Mouse (Mus musculus) kidney, adult 2 months (tissue): ENCODE measurements around the gene Hepacam2. TPM values are rescaled to one million over a fixed set of nuclear protein-coding genes. Genes with fewer than 3 reads are reported as not detected.

Experiments used
- DNase-seq: peaks from one replicate; pipeline ENCODE4 v3.0.0; 2021
- H3K27ac ChIP-seq: fragments of 200-500 bp; 2 replicates; pipeline ENCODE4 v1.5.1; 2012; ENCODE audit warnings: low read depth, low read length, control low read depth, inconsistent platforms; ENCODE audit not compliant: insufficient read depth
- H3K27me3 ChIP-seq: fragments of 200-500 bp; replicated peaks from 2 replicates; pipeline ENCODE4 v1.6.1; 2012; ENCODE audit warnings: mild to moderate bottlenecking, moderate library complexity, low read length, inconsistent platforms; ENCODE audit not compliant: control insufficient read depth, insufficient read depth
- H3K36me3 ChIP-seq: fragments of 200-500 bp; 2 replicates; pipeline ENCODE4 v1.6.1; 2012; ENCODE audit warnings: mild to moderate bottlenecking, moderate library complexity, low read length, inconsistent platforms; ENCODE audit not compliant: control insufficient read depth, insufficient read depth
- H3K4me1 ChIP-seq: fragments of 200-500 bp; 2 replicates; pipeline ENCODE4 v1.6.1; 2011; ENCODE audit warnings: low read length; ENCODE audit not compliant: control insufficient read depth, insufficient read depth
- H3K4me3 ChIP-seq: fragments of 200-500 bp; 2 replicates; pipeline ENCODE4 v1.5.1; 2011; ENCODE audit warnings: mild to moderate bottlenecking, low read depth, low read length, control low read depth; ENCODE audit not compliant: insufficient read depth
- CTCF ChIP-seq: fragments of 200-500 bp; conservative IDR thresholded peaks from 2 replicates; pipeline ENCODE4 v1.5.1; 2011; ENCODE audit warnings: low read depth, mild to moderate bottlenecking, control low read depth, low read length, moderate library complexity, mixed read lengths; ENCODE audit not compliant: insufficient read depth, insufficient read length
- POLR2A ChIP-seq: fragments of 200-500 bp; IDR thresholded peaks from one replicate; pipeline ENCODE4 v1.6.1; 2011; ENCODE audit warnings: low read depth, low read length, control low read depth
- WGBS: fragments of 180-500 bp; shearing (Covaris S2); methylation state at CpG from one replicate; pipeline ENCODE4 v1.1.7; 2018; 5-methylcytosine and 5-hydroxymethylcytosine counted together
- polyA plus RNA-seq: library from polyadenylated mRNA; depleted of rRNA; stranded (reverse); fragments of >200 nt; gene quantifications from 2 replicates; pipeline ENCODE4 v1.2.3, GENCODE M21; 2012

Gene Hepacam2
- polyA plus RNA-seq, 1 experiment = 19.5 TPM

- WGBS = 68% methylated on average over 2 of the region's 2 CpGs
- Histone ChIP-seq H3K27ac (no peak overlapping the region), H3K36me3 (no peaks in the 10 kb centered on the region), H3K27me3 (no peaks in the 10 kb centered on the region), H3K4me1 (no peaks in the 10 kb centered on the region), H3K4me3 (no peak overlapping the region)
- TF ChIP-seq CTCF = no peak
- TF ChIP-seq POLR2A = no peak
- no peak for DNase-seq
Observed at GRCm38 (mm10) chr6:3470706-3471105, 27.4 kb downstream of the Hepacam2 start.

- 51% methylated on average over 1 of the region's 1 CpGs for WGBS
- H3K27me3 ChIP-seq = no peaks in the 10 kb centered on the region
Observed at GRCm38 (mm10) chr6:3468627-3469026, 29.5 kb downstream of the Hepacam2 start.

GRCm38 (mm10) chr6:3463594-3463993 is 34.5 kb downstream of the Hepacam2 start:
- Histone ChIP-seq H3K27ac (no peak overlapping the region), H3K36me3 (no peaks in the 10 kb centered on the region), H3K4me1 (no peaks in the 10 kb centered on the region), H3K4me3 (no peak overlapping the region), H3K27me3 (no peaks in the 10 kb centered on the region)
- no peak for DNase-seq
- no peak for TF ChIP-seq POLR2A
- no peak for TF ChIP-seq CTCF
- WGBS = 78% methylated on average over 2 of the region's 2 CpGs

More at GRCm38 (mm10) chr6:3468627-3469026, 29.5 kb downstream of the Hepacam2 start:
- TF ChIP-seq CTCF (no peak), POLR2A (no peak)
- DNase-seq = no peak
- Histone ChIP-seq H3K4me1 (no peaks in the 10 kb centered on the region), H3K36me3 (no peaks in the 10 kb centered on the region), H3K27ac (no peak overlapping the region), H3K4me3 (no peak overlapping the region)

- no peak for DNase-seq
- H3K36me3 ChIP-seq = no peaks in the 10 kb centered on the region
- TF ChIP-seq POLR2A = no peak
- no peak for TF ChIP-seq CTCF
- WGBS = 67% methylated on average over 6 of the region's 6 CpGs
- no peaks in the 10 kb centered on the region for H3K4me1 ChIP-seq
- no peak overlapping the region for H3K27ac ChIP-seq
- H3K27me3 ChIP-seq = no peaks in the 10 kb centered on the region
- H3K4me3 ChIP-seq = no peak overlapping the region
Observed at GRCm38 (mm10) chr6:3463026-3463425, 35.1 kb downstream of the Hepacam2 start.

- 40% methylated on average over 11 of the region's 11 CpGs for WGBS
- H3K27me3 ChIP-seq = no peaks in the 10 kb centered on the region
- H3K27ac ChIP-seq = no peak overlapping the region
- no peaks in the 10 kb centered on the region for H3K4me1 ChIP-seq
- no peak overlapping the region for H3K4me3 ChIP-seq
- DNase-seq = peak; percentile 22
- TF ChIP-seq CTCF (no peak), POLR2A (no peak)
- H3K36me3 ChIP-seq = no peaks in the 10 kb centered on the region
Observed at GRCm38 (mm10) chr6:3455944-3456536, 42.1 kb downstream of the Hepacam2 start.

GRCm38 (mm10) chr6:3454421-3454820 is 43.7 kb downstream of the Hepacam2 start:
- no peak for DNase-seq
- H3K27ac ChIP-seq = no peak overlapping the region
- H3K4me1 ChIP-seq = no peaks in the 10 kb centered on the region
- H3K27me3 ChIP-seq = no peaks in the 10 kb centered on the region
- TF ChIP-seq POLR2A (no peak), CTCF (no peak)
- 43% methylated on average over 5 of the region's 5 CpGs for WGBS
- no peak overlapping the region for H3K4me3 ChIP-seq
- no peaks in the 10 kb centered on the region for H3K36me3 ChIP-seq

- Histone ChIP-seq H3K36me3 (no peaks in the 10 kb centered on the region), H3K4me3 (no peak overlapping the region), H3K4me1 (no peaks in the 10 kb centered on the region; the same call in 1 of the 2 replicates), H3K27me3 (no peaks in the 10 kb centered on the region), H3K27ac (no peak overlapping the region)
- TF ChIP-seq CTCF = peak; percentile 100; the same call in 1 of the 2 replicates
- TF ChIP-seq POLR2A = no peak
- WGBS = 2% methylated on average over 5 of the region's 5 CpGs
- peak; percentile 81 for DNase-seq
Observed at GRCm38 (mm10) chr6:3447404-3447803, 50.7 kb downstream of the Hepacam2 start.
